Mouse (Mus musculus): Measurements from ENCODE around the gene Glod4.

Gene Glod4

DNA sequence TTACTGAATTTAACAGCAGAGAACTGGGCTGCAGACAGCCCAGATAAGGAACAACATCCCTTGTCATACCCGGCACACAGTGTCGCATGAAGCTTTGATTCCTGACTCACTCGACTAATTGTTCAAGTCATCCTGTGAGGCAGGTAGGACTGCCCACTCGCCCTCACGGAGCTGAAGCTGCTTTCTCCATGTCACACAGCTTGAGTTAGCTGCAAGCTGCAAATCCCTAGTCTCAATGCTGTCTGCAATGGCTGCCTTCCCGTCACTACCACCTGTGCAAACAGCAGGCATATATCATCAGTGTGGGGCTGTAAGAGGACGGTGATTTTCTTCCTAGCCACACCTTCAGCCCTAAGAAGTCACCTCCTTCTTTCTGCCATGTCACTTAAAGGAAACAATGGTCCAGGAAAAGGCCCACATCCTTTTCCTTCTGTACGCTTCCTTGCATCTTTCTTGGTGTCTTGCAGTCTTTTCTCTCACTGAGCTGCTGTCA is 46.5 kb downstream of the Glod4 start:
- no peak for DNase-seq

- DNase-seq: no peak
These were observed 47.1 kb downstream of the Glod4 start for GRCm38 (mm10) chr11:76196275-76196976.

DNA sequence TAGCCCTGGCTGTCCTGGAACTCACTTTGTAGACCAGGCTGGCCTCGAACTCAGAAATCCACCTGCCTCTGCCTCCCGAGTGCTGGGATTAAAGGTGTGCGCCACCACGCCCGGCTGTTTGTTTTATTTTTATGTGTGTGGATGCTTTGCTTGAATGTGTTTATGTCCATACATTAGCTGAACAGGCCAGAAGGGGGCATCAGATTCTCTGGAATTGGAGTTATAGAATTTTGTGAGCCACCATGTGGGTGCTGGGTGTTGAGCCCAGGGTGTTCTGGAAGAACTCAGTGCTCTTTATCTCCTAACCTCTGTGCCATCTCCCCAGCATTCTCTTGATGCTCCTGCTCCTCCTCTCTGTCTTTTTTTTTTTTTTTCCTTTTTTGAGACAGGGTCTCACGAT is 56.6 kb downstream of the Glod4 start:
- no peak for DNase-seq

- DNase-seq: no peak
These were observed 59.8 kb downstream of the Glod4 start for GRCm38 (mm10) chr11:76183745-76184144.

DNA sequence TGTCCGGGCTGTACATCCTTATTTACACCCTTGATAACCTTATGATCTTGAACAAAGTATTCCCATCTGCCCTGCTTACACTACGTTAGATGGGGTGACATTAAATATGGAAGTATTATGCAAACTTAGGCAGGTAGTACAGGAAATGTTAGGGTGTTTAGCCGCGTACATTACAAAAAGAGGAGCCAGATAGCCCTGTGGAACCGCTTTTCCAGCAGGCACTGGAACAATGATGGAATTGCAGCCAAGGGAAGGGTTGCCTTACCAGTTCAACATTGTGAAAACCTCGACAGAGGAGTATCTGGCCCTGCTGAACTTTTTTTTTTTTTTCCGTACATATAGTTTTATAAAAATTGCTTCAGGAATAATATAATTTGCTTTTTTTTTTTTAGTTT is 63.4 kb downstream of the Glod4 start:
- DNase-seq: no peak

DNA sequence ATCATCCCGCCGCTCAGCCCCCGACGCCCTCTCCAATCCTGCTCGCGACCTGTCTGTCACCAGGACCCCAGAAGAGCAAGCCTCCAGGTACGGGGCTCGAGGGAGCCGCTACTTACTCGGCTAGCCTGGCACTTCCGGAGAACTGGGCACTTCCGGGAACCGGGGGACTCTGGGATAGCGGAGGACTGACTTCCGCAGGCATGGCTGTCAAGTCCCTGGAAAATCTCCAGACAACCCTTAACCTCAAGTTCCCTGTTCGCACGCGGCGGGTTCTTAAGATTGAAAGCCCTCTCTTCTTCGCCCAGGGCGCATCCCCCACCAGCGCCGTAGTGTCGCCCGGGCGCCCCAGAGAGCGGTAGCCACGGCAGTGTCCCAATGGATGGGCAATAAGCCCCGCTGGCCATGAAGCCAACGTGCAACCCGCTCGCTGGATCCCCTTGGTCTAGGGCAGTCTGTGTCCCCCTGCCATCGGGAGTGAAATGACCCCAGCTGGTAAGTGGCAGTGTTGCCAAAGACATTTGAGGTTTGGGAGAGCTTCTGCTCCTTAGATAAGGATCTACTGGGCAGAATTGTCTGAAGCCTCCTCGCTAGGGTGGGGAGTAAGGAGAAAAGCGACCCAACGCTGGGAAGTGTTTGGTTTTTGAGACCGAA is 63.9 kb downstream of the Glod4 start, which contains the start of the genes Vps53 and Fam57a:
Gene Vps53 (minus strand): TSS at position 153 of the 651 bp plus-strand sequence.
Gene Fam57a (plus strand): TSS at position 177 of the 651 bp plus-strand sequence.
- peak; percentile 92 for DNase-seq

- DNase-seq: peak; percentile 45
These were observed 64.6 kb downstream of the Glod4 start for GRCm38 (mm10) chr11:76178726-76179494.

DNA sequence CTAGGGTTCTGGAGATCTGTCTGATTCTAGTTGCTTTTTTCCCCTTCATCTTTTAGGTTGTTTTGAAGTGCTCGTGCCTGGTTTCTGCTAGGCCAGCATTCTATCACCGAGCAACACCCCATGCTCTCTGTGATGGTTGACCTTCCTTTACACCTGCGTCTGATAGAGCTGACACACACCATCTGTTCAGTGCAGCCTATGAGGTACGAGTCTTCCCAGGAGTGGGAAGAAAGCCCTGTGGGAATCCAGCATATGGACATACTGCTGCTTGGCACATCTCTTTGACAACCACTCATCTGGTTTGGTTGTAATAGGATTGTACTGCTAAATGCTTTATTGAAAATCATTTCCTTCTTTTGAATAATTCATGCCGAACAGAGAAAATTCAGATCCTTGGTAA is 73.3 kb downstream of the Glod4 start:
- no peak for DNase-seq

DNA sequence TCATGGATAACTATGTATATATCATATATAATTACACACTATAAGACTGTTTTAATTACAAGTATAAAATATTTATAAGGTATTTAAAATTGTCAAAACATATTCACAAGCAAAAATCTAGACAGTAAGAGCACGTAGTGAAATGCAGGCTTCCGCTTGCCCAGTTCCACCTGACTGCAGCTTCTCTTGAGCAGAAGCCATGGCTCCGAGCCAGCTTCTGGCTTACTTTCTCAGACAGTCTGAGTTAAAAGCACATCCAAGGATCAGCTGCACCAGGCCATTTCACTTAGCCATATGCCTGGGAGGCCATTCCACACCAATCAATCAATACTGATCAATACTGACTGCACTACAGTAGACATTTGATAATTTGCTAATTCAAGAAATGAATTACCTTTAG is 74.5 kb downstream of the Glod4 start:
- peak; percentile 62 for DNase-seq

DNA sequence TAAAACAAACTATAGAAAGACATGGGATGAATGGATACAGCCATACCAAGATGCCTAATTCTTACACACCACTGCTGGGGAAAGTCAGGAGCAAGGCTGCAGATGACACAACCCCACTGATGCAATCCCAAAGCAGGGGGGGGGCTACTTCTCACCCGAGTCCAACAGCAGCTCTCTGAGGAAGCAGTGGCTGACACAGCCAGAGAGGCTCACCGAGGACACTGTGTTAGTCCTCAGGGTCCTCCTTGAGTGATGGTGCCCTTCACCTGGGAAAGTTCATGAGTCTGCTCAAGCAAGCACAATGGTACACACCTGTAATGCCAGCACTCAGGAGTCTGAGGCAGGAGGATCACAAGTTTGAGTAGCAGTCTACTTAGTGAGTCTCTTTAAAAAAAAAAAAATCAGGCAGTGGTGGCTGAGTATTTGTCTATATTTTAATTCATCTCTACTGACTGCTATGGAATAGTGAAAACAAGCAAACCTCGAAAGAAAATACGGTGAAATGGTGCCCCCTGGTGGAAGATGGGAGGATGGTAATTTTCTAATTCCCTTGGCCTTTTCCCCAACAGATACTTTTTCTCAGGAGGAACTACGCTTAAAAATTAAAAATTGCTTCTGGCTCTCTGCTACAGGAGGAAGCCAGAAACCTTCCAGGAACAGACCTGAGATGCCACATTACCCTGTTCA is 76.3 kb downstream of the Glod4 start:
- peak; percentile 21 for DNase-seq

DNA sequence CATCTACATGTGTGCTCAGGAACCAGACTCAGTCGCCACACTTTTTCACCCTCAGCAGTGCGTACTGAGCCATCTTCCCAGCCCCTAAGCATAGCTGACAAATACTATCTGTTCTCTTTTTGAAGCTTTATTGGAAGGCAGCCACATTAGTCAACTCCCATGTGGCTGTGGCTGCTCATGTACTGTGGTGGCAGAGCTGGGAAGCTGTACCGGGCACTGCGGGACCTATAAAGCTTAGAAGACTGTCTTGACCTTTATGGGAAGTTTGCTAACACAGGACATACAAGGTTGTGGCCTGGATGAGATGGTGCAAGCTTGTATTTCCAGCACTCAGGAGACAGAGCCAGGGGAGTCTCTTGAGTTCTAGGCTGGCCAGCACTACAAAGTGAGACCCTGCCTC is 76.9 kb downstream of the Glod4 start:
- no peak for DNase-seq

- no peak for DNase-seq
These were observed 83.3 kb downstream of the Glod4 start for GRCm38 (mm10) chr11:76160251-76160650.

DNA sequence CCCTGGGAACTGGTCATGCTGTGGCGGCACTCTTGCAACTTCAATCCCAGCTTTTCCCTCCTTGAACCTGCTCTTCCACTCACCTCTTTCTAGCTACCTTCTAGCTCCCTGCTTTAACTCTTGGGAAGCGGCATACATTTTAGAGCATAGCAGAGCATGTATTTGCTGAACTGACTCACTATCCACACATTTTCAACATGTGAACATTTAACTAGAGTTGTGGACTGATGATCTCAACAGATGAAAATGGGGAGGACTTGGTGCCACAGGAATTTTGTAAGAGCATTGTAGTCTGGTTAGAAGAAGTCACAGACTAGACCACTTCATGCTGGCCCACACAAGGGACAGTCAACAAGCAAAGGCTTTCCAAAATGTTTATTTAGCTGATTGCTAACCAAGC is 85.2 kb downstream of the Glod4 start:
- no peak for DNase-seq

DNA sequence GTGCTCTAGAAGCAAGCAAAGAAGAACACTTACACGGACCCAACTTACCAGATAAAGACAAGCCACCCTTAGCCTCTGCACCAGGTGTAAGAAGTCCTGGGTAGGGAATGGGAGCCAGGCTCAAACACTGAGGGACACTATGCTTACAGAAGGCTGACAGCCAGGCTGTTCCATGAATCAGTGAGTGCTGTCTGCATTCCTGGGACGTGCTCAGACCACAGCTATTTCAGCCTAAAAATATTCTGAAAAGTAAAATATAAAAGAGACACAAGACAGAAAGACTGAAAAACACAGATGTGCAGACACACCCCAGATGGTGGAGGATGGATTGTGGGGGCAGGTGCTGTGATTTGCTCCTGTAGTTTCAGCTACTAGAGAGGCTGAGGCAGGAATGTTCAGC is 88.7 kb downstream of the Glod4 start:
- DNase-seq: no peak

GRCm38 (mm10) chr11:76154200-76154599 is 89.3 kb downstream of the Glod4 start:
- no peak for DNase-seq

DNA sequence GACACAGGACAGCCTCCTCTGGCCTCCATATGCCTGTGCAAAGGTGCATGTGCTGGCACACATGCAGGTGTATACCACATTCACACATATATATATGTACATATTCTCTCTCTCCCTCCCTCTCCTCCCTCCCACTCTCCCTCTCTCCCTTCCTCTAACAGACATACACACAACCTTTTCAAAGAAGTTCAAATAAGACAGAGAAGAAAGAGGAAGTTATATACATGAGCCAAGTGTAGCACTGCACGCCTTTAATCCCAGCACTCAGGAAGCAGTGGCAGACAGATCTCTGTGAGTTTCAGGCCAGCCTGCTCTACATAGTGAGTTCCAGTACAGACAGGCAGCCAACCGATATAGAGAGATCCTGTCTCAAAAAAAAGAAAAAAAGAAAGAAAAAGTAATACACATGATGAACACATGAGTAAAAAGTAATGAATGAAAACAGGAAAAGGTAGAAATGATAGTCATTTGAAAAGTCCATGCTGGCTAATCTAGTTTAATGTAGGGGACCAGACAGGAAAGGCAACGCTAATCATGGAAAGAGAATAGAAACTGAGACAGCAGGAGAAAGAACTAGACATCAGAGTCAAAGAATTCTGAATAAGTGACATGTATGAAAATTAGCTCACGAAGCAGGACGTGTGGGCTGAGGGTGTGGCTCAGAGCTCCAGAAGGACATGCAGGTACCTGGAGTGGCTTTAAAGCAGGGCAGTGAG is 90.1 kb downstream of the Glod4 start:
- DNase-seq: no peak

GRCm38 (mm10) chr11:76150980-76151379 is 92.5 kb downstream of the Glod4 start:
- DNase-seq: no peak

DNA sequence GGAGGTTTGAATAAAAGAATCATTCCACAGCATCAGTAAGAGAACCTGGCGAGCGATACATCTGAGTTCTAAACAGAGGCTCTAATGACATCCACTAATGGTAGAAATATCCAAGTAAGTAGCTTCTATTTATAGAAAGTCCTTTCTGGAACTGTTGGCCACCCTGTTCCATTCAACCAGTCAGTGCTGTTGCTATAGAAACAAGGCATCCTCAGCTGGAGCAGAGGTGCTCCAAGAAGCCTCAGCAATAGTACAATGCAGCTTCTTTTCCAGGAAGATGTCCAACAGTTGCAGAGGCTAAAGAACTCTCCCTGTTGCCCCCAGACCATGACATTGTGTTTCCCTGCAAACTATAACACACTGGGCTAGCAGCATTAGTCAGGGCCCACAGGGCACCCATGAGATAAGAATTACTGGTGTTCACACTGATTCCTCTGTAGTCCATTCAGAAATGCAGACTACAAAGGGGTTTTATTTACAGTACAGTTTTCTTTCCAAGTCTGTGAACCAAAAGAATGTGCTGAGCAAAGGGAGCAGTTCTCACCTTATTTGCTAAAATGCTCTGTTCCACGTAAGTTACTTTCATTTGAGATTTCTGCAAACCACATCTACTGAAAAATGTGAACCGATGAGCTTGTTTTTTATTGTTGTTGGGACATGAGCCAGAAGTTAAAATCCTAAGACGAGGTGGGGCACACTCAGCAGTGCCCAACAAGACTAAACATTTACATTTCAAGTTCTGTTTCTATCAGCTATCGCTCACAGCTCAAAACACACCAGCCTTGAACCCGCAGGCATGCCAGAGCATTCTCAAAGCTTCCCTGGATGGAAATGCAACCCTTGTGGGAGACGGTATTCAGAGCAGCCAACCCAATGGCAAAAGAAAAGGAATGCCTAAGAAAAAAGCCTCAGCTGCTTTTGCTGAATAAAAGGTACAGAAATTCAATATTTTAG is 95.2 kb downstream of the Glod4 start:
- no peak for DNase-seq

DNA sequence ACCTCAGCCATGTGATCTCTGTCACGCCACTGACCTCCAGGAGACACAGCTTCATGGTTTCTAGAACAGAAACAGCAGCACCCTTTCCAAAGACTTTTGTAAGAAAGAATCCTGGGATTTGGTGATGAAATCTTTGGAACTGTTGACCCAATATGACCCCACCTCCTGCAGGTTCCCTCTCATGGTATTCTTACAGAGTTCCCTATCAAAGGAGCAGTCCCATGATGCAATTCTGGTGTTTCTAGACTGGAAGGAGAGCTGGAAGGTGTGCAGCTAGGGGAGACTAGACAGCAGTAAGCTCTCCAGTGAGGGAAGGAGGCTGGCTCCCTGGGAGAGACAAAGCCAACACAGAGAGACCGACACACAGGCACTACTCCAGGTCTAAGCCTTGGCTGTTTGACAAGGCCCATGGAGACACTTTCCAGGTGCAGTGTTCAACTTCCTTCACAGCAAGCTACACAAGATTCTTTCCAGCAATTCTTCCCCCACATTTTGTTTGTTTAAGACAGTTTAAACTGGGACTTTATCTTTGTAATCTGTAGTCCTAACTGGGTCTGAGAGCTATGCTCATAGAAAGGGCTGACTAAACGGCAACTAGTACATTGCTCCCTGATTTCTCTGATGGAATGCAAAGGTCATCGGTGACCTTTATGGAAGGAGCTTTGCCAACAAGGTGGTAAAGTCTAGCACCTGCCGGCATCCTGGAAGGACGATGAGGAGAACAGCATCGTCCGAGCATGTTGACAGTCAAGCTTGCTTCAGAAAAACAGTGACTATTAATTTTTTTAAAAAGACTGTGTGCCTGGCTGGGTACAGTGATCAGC is 97.1 kb downstream of the Glod4 start:
- DNase-seq: no peak

DNA sequence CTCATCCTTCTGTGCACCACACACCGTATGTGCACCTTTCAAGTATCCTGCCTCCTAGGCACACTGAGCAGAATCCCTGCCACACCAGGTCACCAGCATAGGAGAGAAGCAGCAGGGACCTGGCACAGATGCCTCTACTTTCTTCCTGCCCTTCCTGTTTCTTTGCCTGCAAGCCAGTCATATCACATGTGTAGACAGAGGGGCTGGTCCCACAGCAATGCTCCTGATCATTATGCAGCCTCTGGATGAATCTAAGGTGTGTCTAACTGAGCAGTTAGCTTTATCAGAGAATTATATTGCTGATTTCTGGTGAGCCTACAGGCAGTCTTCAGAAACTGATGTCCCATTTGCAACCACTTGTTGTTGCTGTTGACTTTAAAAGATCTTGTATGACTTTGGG is 98.4 kb downstream of the Glod4 start:
- DNase-seq: no peak

All from kidney, adult 11 months (tissue).